In the genomic region with DNA sequence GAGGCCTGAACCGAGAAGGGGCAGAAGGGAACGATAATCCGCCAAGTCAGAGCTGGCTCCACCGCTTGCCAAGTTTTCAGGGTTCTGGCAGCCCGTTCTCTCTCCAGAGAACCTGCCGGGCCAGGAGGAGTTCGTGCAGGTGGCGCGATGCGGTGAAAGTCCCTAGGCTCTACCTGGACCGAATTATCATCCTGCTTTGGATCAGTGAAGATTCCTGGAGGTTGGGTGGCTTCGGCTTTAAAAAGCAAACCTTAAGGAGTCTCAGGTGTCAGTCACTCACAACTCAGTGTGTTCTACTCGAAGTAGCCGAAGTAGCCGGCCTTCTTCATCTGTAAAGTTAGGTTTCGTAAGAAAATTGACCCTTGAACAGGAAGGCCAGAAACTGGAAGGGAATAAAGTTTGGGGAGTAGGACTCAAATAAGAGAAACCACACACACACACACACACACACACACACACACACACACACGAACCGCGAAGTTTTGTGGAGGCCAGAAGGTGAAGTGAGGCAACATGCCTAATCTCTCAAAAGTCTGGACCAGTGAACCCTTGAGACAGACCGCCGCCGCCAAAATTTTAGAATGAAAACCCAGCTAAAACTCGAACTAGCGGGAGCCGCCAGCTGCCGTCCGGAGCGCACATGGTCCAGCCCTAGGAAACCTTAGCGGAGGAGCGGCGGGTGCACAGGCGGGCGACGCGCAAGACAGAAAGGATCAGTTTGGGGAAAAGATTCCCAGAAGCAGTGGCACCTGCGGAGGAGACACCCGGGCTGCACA, we compare ENCODE assay signal across 8 mouse cellular contexts. TPM values are rescaled to one million over a fixed set of nuclear protein-coding genes. Genes with fewer than 3 reads are reported as not detected.
DNase-seq lines count a peak whose midpoint lies in the region; ATAC-seq lines count a peak whose summit lies in the region.
"Had no signal": no experiment of that assay in that cellular context is flagged by ENCODE, and none has a peak within 500 bp of the region (broad histone marks: within the 10 kb centered on the region; RNA-seq: fewer than 3 reads in every experiment).

No protein-coding gene starts in this region.

- H3K27me3 ChIP-seq in lung, embryonic 16.5 days (ENCODE audit: control insufficient read depth, insufficient read depth, low read depth, low read length), result peaks cover 96% of the 10 kb centered on the region
- peaks cover 98% of the 10 kb centered on the region for H3K27me3 ChIP-seq in forebrain, embryonic 13.5 days
- H3K27me3 ChIP-seq in midbrain, embryonic 10.5 days (ENCODE audit: low read depth, poor library complexity, severe bottlenecking), result peaks cover 100% of the 10 kb centered on the region

- no peak for ATAC-seq in lung, embryonic 16.5 days (ENCODE audit: low read depth)
- ATAC-seq in forebrain, embryonic 13.5 days, result no peak
- ATAC-seq in CD4-positive, CD25-positive, alpha-beta regulatory T cell, adult 4 months, result no peak

- no peaks in the 10 kb centered on the region for H3K36me3 ChIP-seq in lung, embryonic 16.5 days (ENCODE audit: control insufficient read depth, insufficient read depth, low read length)
- H3K36me3 ChIP-seq in forebrain, embryonic 13.5 days (ENCODE audit: poor library complexity, severe bottlenecking), result no peaks in the 10 kb centered on the region
- H3K36me3 ChIP-seq in midbrain, embryonic 10.5 days, result no peaks in the 10 kb centered on the region
- H3K36me3 ChIP-seq: lung, embryonic 15.5 days had no signal

- peaks cover 10% of the 10 kb centered on the region; the same call in 1 of the 2 replicates for H3K4me1 ChIP-seq in lung, embryonic 16.5 days (replicated peaks; ENCODE audit: control insufficient read depth, insufficient read depth, low read length)
- H3K4me1 ChIP-seq in forebrain, embryonic 13.5 days, result peaks cover 62% of the 10 kb centered on the region
- peaks cover 68% of the 10 kb centered on the region for H3K4me1 ChIP-seq in midbrain, embryonic 10.5 days

- no peak for DNase-seq in lung, postnatal 14 days
- peak; percentile 53 for DNase-seq in midbrain, embryonic 10.5 days (ENCODE audit: low spot score)
- no peak for DNase-seq in layer of hippocampus, adult 9-10 months (ENCODE audit: low spot score)
- DNase-seq in cerebellum, adult 18-20 months, result no peak

- H3K4me3 ChIP-seq in lung, embryonic 16.5 days (ENCODE audit: low read length), result 0 out of 2 replicates have a peak overlapping the region, but pooled peaks have one; percentile 5
- H3K4me3 ChIP-seq in forebrain, embryonic 13.5 days, result peak overlapping the region; percentile 17
- peak overlapping the region; percentile 45 for H3K4me3 ChIP-seq in midbrain, embryonic 10.5 days
- H3K4me3 ChIP-seq: lung, embryonic 15.5 days had no signal

- H3K4me2 ChIP-seq in lung, embryonic 16.5 days (ENCODE audit: low read depth, low read length), result no peak overlapping the region
- H3K4me2 ChIP-seq in forebrain, embryonic 13.5 days, result peak overlapping the region; percentile 34
- H3K4me2 ChIP-seq: lung, embryonic 15.5 days had no signal

- no peak overlapping the region for H3K9ac ChIP-seq in lung, embryonic 16.5 days (ENCODE audit: low read length)
- H3K9ac ChIP-seq in forebrain, embryonic 13.5 days, result no peak overlapping the region
- H3K9ac ChIP-seq: lung, embryonic 15.5 days had no signal

- WGBS in lung, embryonic 16.5 days, result 2% methylated on average over 37 of the region's 37 CpGs
- WGBS in forebrain, embryonic 13.5 days, result under 1% methylated on average over 37 of the region's 37 CpGs
- WGBS in midbrain, embryonic 10.5 days, result under 1% methylated on average over 37 of the region's 37 CpGs

- no peaks in the 10 kb centered on the region for H3K9me3 ChIP-seq in lung, embryonic 16.5 days (ENCODE audit: control insufficient read depth, low read length)
- no peaks in the 10 kb centered on the region for H3K9me3 ChIP-seq in forebrain, embryonic 13.5 days (replicated peaks)
- H3K9me3 ChIP-seq in midbrain, embryonic 10.5 days (replicated peaks), result no peaks in the 10 kb centered on the region
- H3K9me3 ChIP-seq: lung, embryonic 15.5 days had no signal

- H3K27ac ChIP-seq in lung, embryonic 16.5 days (ENCODE audit: low read length), result no peak overlapping the region
- no peak overlapping the region for H3K27ac ChIP-seq in forebrain, embryonic 13.5 days
- peak overlapping the region; percentile 68 for H3K27ac ChIP-seq in midbrain, embryonic 10.5 days (replicated peaks)
- H3K27ac ChIP-seq: lung, embryonic 15.5 days had no signal

RNA-seq across cellular contexts. Expression of gene Sox14, which starts 5.0 kb away (rescaled TPM):
- polyA plus RNA-seq in lung, embryonic 16.5 days (2015; fragmentation: Nextera tagmentation; extraction: Ambion mirVana), result not detected in 2 replicates
- polyA plus RNA-seq in forebrain, embryonic 13.5 days (2015; fragmentation: Nextera tagmentation; extraction: Ambion mirVana), result 4.2 and 8.1 TPM in 2 replicates
- 1.3 and 10.0 TPM in 2 replicates for polyA plus RNA-seq in midbrain, embryonic 10.5 days (2016; fragmentation: Nextera tagmentation; extraction: Ambion mirVana)
- not detected for polyA plus RNA-seq in CD4-positive, CD25-positive, alpha-beta regulatory T cell, adult 4 months (2017; shearing (Covaris generic))
- polyA plus RNA-seq: lung, embryonic 15.5 days had no signal
